Mouse (Mus musculus) neural tube, embryonic 14.5 days (tissue): Measurements from ENCODE around the gene Eif4g3. TPM values are rescaled to one million over a fixed set of nuclear protein-coding genes. Genes with fewer than 3 reads are reported as not detected.

Experiments
- ATAC-seq: fragments of 200-750 bp; cut with Nextera tagmentation; 2 replicates; pipeline ENCODE4 v1.8.0; 2017; ENCODE audit warnings: low read depth, mild to moderate bottlenecking, moderate TSS enrichment, moderate library complexity
- H3K27ac ChIP-seq: fragments of 300-500 bp; sonication (generic); 2 replicates; pipeline ENCODE4 v1.5.1; 2014; ENCODE audit warnings: low read depth, mild to moderate bottlenecking, control low read depth, low read length, moderate library complexity, mixed read lengths
- H3K27me3 ChIP-seq: fragments of 300-500 bp; sonication (generic); 2 replicates; pipeline ENCODE4 v1.6.1; 2014; ENCODE audit warnings: low read length; ENCODE audit not compliant: control insufficient read depth, insufficient read depth
- H3K36me3 ChIP-seq: fragments of 300-500 bp; sonication (generic); 2 replicates; pipeline ENCODE4 v1.6.1; 2014; ENCODE audit warnings: low read length, mixed read lengths; ENCODE audit not compliant: control insufficient read depth, insufficient read depth
- H3K4me1 ChIP-seq: fragments of 300-500 bp; sonication (generic); 2 replicates; pipeline ENCODE4 v1.6.1; 2014; ENCODE audit warnings: low read length; ENCODE audit not compliant: control insufficient read depth, insufficient read depth
- H3K4me2 ChIP-seq: fragments of 300-500 bp; sonication (generic); 2 replicates; pipeline ENCODE4 v1.6.1; 2014; ENCODE audit warnings: mild to moderate bottlenecking, low read depth, low read length, control low read depth
- H3K4me3 ChIP-seq: fragments of 300-500 bp; sonication (generic); 2 replicates; pipeline ENCODE4 v1.5.1; 2014; ENCODE audit warnings: low read depth, low read length, control low read depth, mixed read lengths
- H3K9ac ChIP-seq: fragments of 300-500 bp; sonication (generic); replicated peaks from 2 replicates; pipeline ENCODE4 v1.6.1; 2014; ENCODE audit warnings: low read depth, mild to moderate bottlenecking, control low read depth, low read length, mixed read lengths
- H3K9me3 ChIP-seq: fragments of 300-500 bp; sonication (generic); 2 replicates; pipeline ENCODE4 v1.6.1; 2016; ENCODE audit warnings: low read length; ENCODE audit not compliant: control insufficient read depth
- WGBS: fragments of 180-500 bp; shearing (Covaris S2); extraction: QIAGEN DNeasy Blood & Tissue Kit; methylation state at CpG from one replicate; pipeline ENCODE4 v1.1.7; 2014; 5-methylcytosine and 5-hydroxymethylcytosine counted together
- polyA plus RNA-seq: library from polyadenylated mRNA; unstranded; fragments of >200 nt; fragmentation: Nextera tagmentation; extraction: Ambion mirVana; gene quantifications from 2 replicates; pipeline ENCODE4 v1.2.1, GENCODE M21; 2014

The Eif4g3 gene
- polyA plus RNA-seq, 1 experiment from 2014 or later, result 71.4 TPM

GRCm38 (mm10) chr4:138067858-138068257 lies 75.0 kb downstream of the Eif4g3 start:
- Histone ChIP-seq H3K27ac (no peak overlapping the region), H3K9ac (no peak overlapping the region), H3K36me3 (no peaks in the 10 kb centered on the region; the same call in 1 of the 2 replicates), H3K4me1 (no peaks in the 10 kb centered on the region), H3K4me2 (no peak overlapping the region), H3K9me3 (no peaks in the 10 kb centered on the region), H3K27me3 (no peaks in the 10 kb centered on the region), H3K4me3 (no peak overlapping the region)
- 83% methylated on average over 3 of the region's 3 CpGs for WGBS
- ATAC-seq, result no peak

GRCm38 (mm10) chr4:138068598-138068997 lies 75.8 kb downstream of the Eif4g3 start:
- no peak overlapping the region for H3K4me3 ChIP-seq
- no peaks in the 10 kb centered on the region for H3K4me1 ChIP-seq
- no peak overlapping the region for H3K4me2 ChIP-seq
- no peaks in the 10 kb centered on the region; the same call in 1 of the 2 replicates for H3K36me3 ChIP-seq
- no peaks in the 10 kb centered on the region for H3K27me3 ChIP-seq
- no peak overlapping the region for H3K27ac ChIP-seq
- 66% methylated on average over 2 of the region's 2 CpGs for WGBS
- no peak for ATAC-seq
- no peaks in the 10 kb centered on the region for H3K9me3 ChIP-seq
- no peak overlapping the region for H3K9ac ChIP-seq

GRCm38 (mm10) chr4:138069371-138069770 lies 76.5 kb downstream of the Eif4g3 start:
- H3K4me2 ChIP-seq, result no peak overlapping the region
- no peak overlapping the region for H3K27ac ChIP-seq
- no peaks in the 10 kb centered on the region for H3K27me3 ChIP-seq
- 94% methylated on average over 4 of the region's 4 CpGs for WGBS
- H3K4me1 ChIP-seq, result no peaks in the 10 kb centered on the region
- H3K9ac ChIP-seq, result no peak overlapping the region
- no peak for ATAC-seq
- no peaks in the 10 kb centered on the region; the same call in 1 of the 2 replicates for H3K36me3 ChIP-seq
- H3K9me3 ChIP-seq, result no peaks in the 10 kb centered on the region
- no peak overlapping the region for H3K4me3 ChIP-seq

DNA sequence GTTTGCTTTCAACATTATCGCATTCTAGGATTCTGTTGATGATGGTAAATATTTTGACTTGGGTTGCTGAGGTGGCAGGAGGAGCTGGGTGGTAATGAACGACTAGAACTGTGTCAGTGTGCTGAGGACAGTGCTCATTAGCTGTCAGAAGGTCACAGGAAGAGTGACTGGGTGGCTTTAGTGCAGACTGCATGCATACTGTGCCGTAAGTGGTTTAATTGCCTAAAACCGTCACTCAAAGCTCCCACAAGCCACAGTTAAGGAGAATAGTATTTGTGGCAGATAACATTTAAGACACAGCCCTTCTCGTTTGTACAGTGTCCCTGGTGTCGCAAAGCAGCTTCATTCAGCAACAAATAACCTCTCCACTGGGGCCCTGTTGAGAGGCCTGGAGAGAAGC lies 78.7 kb downstream of the Eif4g3 start:
- Histone ChIP-seq H3K4me3 (no peak overlapping the region), H3K9me3 (no peaks in the 10 kb centered on the region), H3K27me3 (no peaks in the 10 kb centered on the region), H3K4me2 (no peak overlapping the region), H3K36me3 (no peaks in the 10 kb centered on the region; the same call in 1 of the 2 replicates), H3K4me1 (no peaks in the 10 kb centered on the region), H3K9ac (no peak overlapping the region), H3K27ac (no peak overlapping the region)
- ATAC-seq, result no peak
- 55% methylated on average over 6 of the region's 6 CpGs for WGBS

GRCm38 (mm10) chr4:138073086-138073485 lies 80.3 kb downstream of the Eif4g3 start:
- no peaks in the 10 kb centered on the region for H3K27me3 ChIP-seq
- no peak overlapping the region for H3K9ac ChIP-seq
- ATAC-seq, result no peak
- no peak overlapping the region for H3K27ac ChIP-seq
- H3K9me3 ChIP-seq, result no peaks in the 10 kb centered on the region
- H3K4me1 ChIP-seq, result no peaks in the 10 kb centered on the region
- WGBS, result 94% methylated on average over 11 of the region's 11 CpGs
- H3K36me3 ChIP-seq, result no peaks in the 10 kb centered on the region
- no peak overlapping the region for H3K4me3 ChIP-seq
- H3K4me2 ChIP-seq, result no peak overlapping the region

DNA sequence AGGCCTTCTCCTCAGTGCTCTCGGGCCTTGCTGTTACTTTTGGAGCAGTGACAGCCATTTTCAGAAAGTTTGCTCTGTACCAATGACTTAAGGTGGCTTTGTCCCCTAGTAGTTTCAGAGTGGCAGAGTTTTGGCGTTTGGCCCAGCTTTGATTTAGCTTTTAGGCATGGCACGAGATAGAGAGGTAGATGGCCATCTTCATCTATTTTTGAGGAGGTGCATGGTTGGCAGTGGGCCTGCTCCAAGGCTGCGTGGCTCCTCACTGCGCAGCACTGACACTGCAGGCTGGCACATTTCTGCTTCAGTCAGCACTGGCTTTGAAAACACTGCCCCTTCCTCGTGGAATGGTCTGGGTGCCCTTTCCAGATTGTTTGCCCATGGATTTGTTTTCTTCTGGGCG lies 80.7 kb downstream of the Eif4g3 start:
- Histone ChIP-seq H3K4me2 (no peak overlapping the region), H3K9me3 (no peaks in the 10 kb centered on the region), H3K9ac (no peak overlapping the region), H3K27me3 (no peaks in the 10 kb centered on the region), H3K27ac (no peak overlapping the region), H3K36me3 (no peaks in the 10 kb centered on the region), H3K4me3 (no peak overlapping the region), H3K4me1 (no peaks in the 10 kb centered on the region)
- no peak for ATAC-seq
- 83% methylated on average over 7 of the region's 7 CpGs for WGBS

DNA sequence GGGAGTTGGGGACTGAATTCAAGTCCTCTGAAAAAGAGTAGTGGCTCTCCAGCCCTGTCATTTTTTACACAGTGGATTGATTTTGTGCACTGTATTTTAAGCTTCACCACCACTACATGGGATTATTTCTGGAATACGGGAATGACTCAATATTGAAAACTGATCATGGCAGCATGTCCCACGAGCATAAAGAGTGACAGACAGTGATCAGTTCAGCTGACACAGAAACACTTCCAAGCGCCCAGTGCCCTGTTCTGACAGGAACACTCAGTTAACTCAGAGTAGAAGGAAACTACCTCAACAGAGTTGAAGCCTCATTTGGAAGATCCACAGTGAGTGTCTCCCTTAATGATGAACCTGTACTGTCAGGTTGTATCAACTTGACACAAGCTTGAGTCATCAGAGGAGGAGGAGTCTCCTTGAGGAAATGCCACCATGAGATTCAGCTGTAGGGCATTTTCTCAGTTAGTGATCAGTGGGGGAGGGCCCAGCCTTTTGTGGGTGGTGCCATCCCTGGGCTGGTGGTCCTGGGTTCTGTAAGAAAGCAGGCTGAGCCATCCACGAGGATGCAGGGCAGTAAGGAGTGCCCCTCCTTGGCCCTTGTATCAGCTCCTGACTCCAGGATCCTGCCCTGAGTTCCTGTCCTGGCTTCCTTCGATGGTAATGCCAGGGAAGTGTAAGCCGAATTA lies 82.2 kb downstream of the Eif4g3 start:
- WGBS, result 73% methylated on average over 6 of the region's 6 CpGs

DNA sequence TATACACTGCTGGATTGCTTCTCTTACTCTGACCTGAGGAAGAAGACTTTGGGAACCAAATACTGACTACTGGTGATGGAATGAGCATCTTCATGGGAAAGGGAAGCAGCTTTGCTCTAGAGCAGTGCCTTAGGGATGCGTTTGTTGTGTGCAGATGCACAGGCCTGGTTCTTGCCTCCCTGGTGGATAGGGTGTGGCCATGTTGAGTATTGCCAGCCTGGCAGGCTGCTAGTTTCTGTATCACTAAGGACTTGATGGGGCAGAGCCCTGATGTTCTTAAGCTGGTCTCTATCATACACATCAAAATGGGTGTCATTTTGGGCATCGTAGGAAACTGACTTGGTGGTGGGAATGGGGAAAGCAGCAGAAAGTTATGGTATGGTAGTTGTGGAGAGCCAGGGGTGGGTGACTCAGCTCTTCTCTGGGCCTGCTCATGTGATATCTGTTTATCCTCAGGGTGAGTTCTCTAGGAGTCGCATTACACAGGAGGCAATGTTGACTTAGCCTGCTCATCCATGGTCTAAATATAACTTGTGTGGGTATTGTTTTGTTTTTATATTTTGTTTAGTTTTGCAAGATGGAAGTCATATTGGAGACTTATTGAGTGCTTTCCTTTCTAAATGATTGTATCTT lies 85.0 kb downstream of the Eif4g3 start:
- no peak for ATAC-seq
- 89% methylated on average over 3 of the region's 3 CpGs for WGBS
- H3K36me3 ChIP-seq, result no peaks in the 10 kb centered on the region
- H3K27me3 ChIP-seq, result no peaks in the 10 kb centered on the region
- H3K9ac ChIP-seq, result no peak overlapping the region
- no peak overlapping the region for H3K27ac ChIP-seq
- peaks cover 7% of the 10 kb centered on the region for H3K4me1 ChIP-seq
- no peak overlapping the region for H3K4me2 ChIP-seq
- H3K4me3 ChIP-seq, result no peak overlapping the region
- no peaks in the 10 kb centered on the region for H3K9me3 ChIP-seq

More for the DNA sequence above, 82.2 kb downstream of the Eif4g3 start:
- Histone ChIP-seq H3K9me3 (no peaks in the 10 kb centered on the region), H3K4me2 (no peak overlapping the region), H3K27me3 (no peaks in the 10 kb centered on the region), H3K4me1 (no peaks in the 10 kb centered on the region), H3K27ac (no peak overlapping the region), H3K36me3 (no peaks in the 10 kb centered on the region), H3K9ac (no peak overlapping the region), H3K4me3 (no peak overlapping the region)
- no peak for ATAC-seq

GRCm38 (mm10) chr4:138079234-138079633 lies 86.4 kb downstream of the Eif4g3 start:
- Histone ChIP-seq H3K9ac (no peak overlapping the region), H3K9me3 (no peaks in the 10 kb centered on the region), H3K4me3 (no peak overlapping the region), H3K27me3 (no peaks in the 10 kb centered on the region), H3K4me1 (peaks cover 11% of the 10 kb centered on the region), H3K27ac (no peak overlapping the region), H3K36me3 (0 out of 2 replicates have a peak, but pooled peaks cover 6% of the 10 kb centered on the region), H3K4me2 (no peak overlapping the region)
- WGBS, result 85% methylated on average over 5 of the region's 5 CpGs
- ATAC-seq, result no peak
